8 mouse cellular contexts compared by ENCODE assay signal in the genomic region with DNA sequence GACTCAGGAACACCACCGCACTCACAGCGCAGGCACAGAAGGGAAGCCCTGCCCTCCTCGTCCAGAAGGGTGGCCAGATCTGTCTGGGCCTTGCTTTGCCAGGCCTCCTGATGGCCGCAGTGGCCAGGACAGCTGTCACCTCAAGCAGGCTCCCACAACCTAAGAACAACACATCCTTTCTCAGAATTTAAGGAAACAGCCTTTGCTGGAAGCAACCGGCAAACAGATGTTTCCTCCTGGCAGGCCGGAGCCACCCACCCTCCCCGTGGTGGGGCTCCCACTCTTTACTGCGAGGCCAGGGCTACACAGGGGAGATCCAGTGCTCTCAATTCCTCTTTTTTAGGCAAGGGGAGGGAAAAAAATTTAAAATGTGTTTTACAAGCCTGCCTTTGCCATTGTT. TPM values are rescaled to one million over a fixed set of nuclear protein-coding genes. Genes with fewer than 3 reads are reported as not detected.
DNase-seq lines count a peak whose midpoint lies in the region; ATAC-seq and TF ChIP-seq lines count a peak whose summit lies in the region.

No protein-coding gene starts in this region.

- TF ChIP-seq RAD21 in CH12.LX (IDR thresholded peaks at IDR 0.05; ENCODE audit: low read depth, low read length) = no peak

- TF ChIP-seq POLR2A in CH12.LX (IDR thresholded peaks at IDR 0.05; ENCODE audit: low read depth, low read length) = no peak

- H3K4me3 ChIP-seq in heart, embryonic 11.5 days (ENCODE audit: low read depth, low read length) = no peak overlapping the region
- no peak overlapping the region for H3K4me3 ChIP-seq in CH12.LX (replicated peaks in 1 of 3; ENCODE audit: low read depth in 2 of 3, low read length in 2 of 3, poor library complexity in 1 of 3)
- no peak overlapping the region for H3K4me3 ChIP-seq in heart, embryonic 12.5 days

- ATAC-seq in heart, embryonic 11.5 days (replicated peaks; ENCODE audit: insufficient number of reproducible peaks, low FRiP score, low TSS enrichment) = no peak
- peak; percentile 51 for ATAC-seq in common myeloid progenitor, adult 5-6 weeks (replicated peaks; ENCODE audit: low read depth, poor library complexity, severe bottlenecking)
- no peak for ATAC-seq in heart, embryonic 12.5 days (ENCODE audit: insufficient number of reproducible peaks, low FRiP score)
- no peak for ATAC-seq in inflammation-experienced regulatory T-cells, adult 6 months

- peaks cover 60% of the 10 kb centered on the region for H3K4me1 ChIP-seq in heart, embryonic 11.5 days (ENCODE audit: control insufficient read depth, insufficient read depth, low read length)
- H3K4me1 ChIP-seq in CH12.LX (ENCODE audit: control insufficient read depth in 1 of 2, insufficient read depth in 2 of 2) = peaks cover 20 to 52% of the 10 kb centered on the region in 2 experiments
- peaks cover 82% of the 10 kb centered on the region for H3K4me1 ChIP-seq in heart, embryonic 12.5 days (replicated peaks)

- no peaks in the 10 kb centered on the region for H3K79me2 ChIP-seq in CH12.LX (replicated peaks; ENCODE audit: control insufficient read depth, extremely low read depth, insufficient read depth, poor library complexity, severe bottlenecking)

- no peaks in the 10 kb centered on the region for H3K36me3 ChIP-seq in heart, embryonic 11.5 days (ENCODE audit: control insufficient read depth, insufficient read depth, low read length)
- H3K36me3 ChIP-seq in CH12.LX (replicated peaks in 1 of 2; ENCODE audit: control insufficient read depth in 1 of 2, insufficient read depth in 1 of 2, low read length in 1 of 2) = peaks cover 10 to 94% of the 10 kb centered on the region in 2 experiments
- H3K36me3 ChIP-seq in heart, embryonic 12.5 days = no peaks in the 10 kb centered on the region

- no peak overlapping the region for H3K27ac ChIP-seq in heart, embryonic 11.5 days (ENCODE audit: low read depth, low read length)
- H3K27ac ChIP-seq in CH12.LX (ENCODE audit: insufficient read depth, low read depth) = no peak overlapping the region
- H3K27ac ChIP-seq in heart, embryonic 12.5 days (ENCODE audit: poor library complexity, severe bottlenecking) = peak overlapping the region; percentile 66; the same call in 1 of the 2 replicates

- no peak overlapping the region for H3K9ac ChIP-seq in heart, embryonic 11.5 days (ENCODE audit: low read depth, low read length)
- no peak overlapping the region for H3K9ac ChIP-seq in CH12.LX (ENCODE audit: insufficient read depth, low read depth)
- H3K9ac ChIP-seq in heart, embryonic 12.5 days = no peak overlapping the region

- peak; percentile 99 for DNase-seq in heart, adult 11 months
- no peak for DNase-seq in CH12.LX (ENCODE audit: extremely low read depth)
- peak; percentile 79 for DNase-seq in kidney, postnatal 14 days
- peak; percentile 79 for DNase-seq in lung, postnatal 25 days (ENCODE audit: low spot score)

- in situ Hi-C loops in CH12.LX (cut with MboI; ENCODE audit: low pct_ligation_motif_present, low pct_unique_long_range_greater_than_20kb, low sequenced_read_pairs) = no loop called here

- TF ChIP-seq CTCF in CH12.LX (conservative IDR thresholded peaks at IDR 0.05 in 1 of 2, IDR thresholded peaks at IDR 0.05 in 1 of 2; ENCODE audit: low read depth in 2 of 2, low read length in 2 of 2) = no peak

- WGBS in heart, embryonic 11.5 days (ENCODE audit: insufficient replicate concordance) = 52% methylated on average over 8 of the region's 8 CpGs
- WGBS in heart, embryonic 12.5 days = 47% methylated on average over 8 of the region's 8 CpGs

- H3K9me3 ChIP-seq in heart, embryonic 11.5 days (replicated peaks; ENCODE audit: control insufficient read depth, low read length) = no peaks in the 10 kb centered on the region
- no peaks in the 10 kb centered on the region for H3K9me3 ChIP-seq in CH12.LX (replicated peaks; ENCODE audit: low read length)
- no peaks in the 10 kb centered on the region for H3K9me3 ChIP-seq in heart, embryonic 12.5 days (replicated peaks)

- H3K4me2 ChIP-seq in heart, embryonic 11.5 days = no peak overlapping the region
- H3K4me2 ChIP-seq in CH12.LX (ENCODE audit: insufficient read depth, low read depth, poor library complexity, severe bottlenecking) = no peak overlapping the region
- H3K4me2 ChIP-seq in heart, embryonic 12.5 days = no peak overlapping the region

- peak; percentile 59; the same call in 1 of the 2 replicates for TF ChIP-seq EP300 in CH12.LX (IDR thresholded peaks at IDR 0.05; ENCODE audit: low read length)

- dilution Hi-C loops in CH12.LX (cut with MboI; ENCODE audit: extremely low pct_ligation_motif_present, extremely low pct_unique_long_range_greater_than_20kb, low sequenced_read_pairs) = no loop called here

- H3K27me3 ChIP-seq in heart, embryonic 11.5 days (ENCODE audit: control insufficient read depth, insufficient read depth, low read length) = no peaks in the 10 kb centered on the region
- no peaks in the 10 kb centered on the region for H3K27me3 ChIP-seq in CH12.LX (replicated peaks)
- peaks cover 11% of the 10 kb centered on the region; the same call in 1 of the 2 replicates for H3K27me3 ChIP-seq in heart, embryonic 12.5 days (replicated peaks)

TF ChIP-seq in CH12.LX, 34 proteins besides CTCF, POLR2A, EP300 and RAD21:
- TF ChIP-seq IRF4 (IDR thresholded peaks at IDR 0.05; ENCODE audit: low read depth, low read length) (peak; percentile 41; the same call in 1 of the 2 replicates), ZKSCAN1 (IDR thresholded peaks at IDR 0.05; ENCODE audit: borderline replicate concordance, low read depth, low read length) (no peak)

RNA-seq across cellular contexts. Expression of gene Cbfa2t3, which starts 33.7 kb away (rescaled TPM):
- 5.2 and 5.4 TPM in 2 replicates for polyA plus RNA-seq in heart, embryonic 11.5 days (2014; fragmentation: Nextera tagmentation; extraction: Ambion mirVana)
- total RNA-seq in CH12.LX (2012; rRNA removed) = 2.1 and 3.4 TPM in 2 replicates
- 0.43 and 0.47 TPM in 2 replicates for total RNA-seq in CH12.LX (2014; rRNA removed)
- polyA plus RNA-seq in CH12.LX (2012; ENCODE audit: insufficient read length, low read depth) = 16.5 and 22.6 TPM in 2 replicates
- total RNA-seq in common myeloid progenitor, adult 5-6 weeks (2017) = 9.0 and 28.2 TPM in 2 replicates
- 6.2 TPM in 2 replicates for polyA plus RNA-seq in heart, embryonic 12.5 days (2016; fragmentation: Nextera tagmentation; extraction: Ambion mirVana)
- polyA plus RNA-seq in inflammation-experienced regulatory T-cells, adult 6 months (2017; shearing (Covaris generic)) = under 1 TPM; 0.31 to 0.54 (median 0.52) TPM

RNA-seq across cellular contexts. Expression of gene Pabpn1l, which starts 42.7 kb away (rescaled TPM):
- polyA plus RNA-seq in heart, embryonic 11.5 days (2014; fragmentation: Nextera tagmentation; extraction: Ambion mirVana) = not detected in 2 replicates
- total RNA-seq in CH12.LX (2012; rRNA removed) = not detected in 2 replicates
- not detected in 2 replicates for total RNA-seq in CH12.LX (2014; rRNA removed)
- not detected in 2 replicates for polyA plus RNA-seq in CH12.LX (2012; ENCODE audit: insufficient read length, low read depth)
- not detected in 2 replicates for total RNA-seq in common myeloid progenitor, adult 5-6 weeks (2017)
- polyA plus RNA-seq in heart, embryonic 12.5 days (2016; fragmentation: Nextera tagmentation; extraction: Ambion mirVana) = not detected in 2 replicates
- not detected for polyA plus RNA-seq in inflammation-experienced regulatory T-cells, adult 6 months (2017; shearing (Covaris generic))

RNA-seq across cellular contexts. Expression of gene Trappc2l, which starts 53.8 kb away (rescaled TPM):
- polyA plus RNA-seq in heart, embryonic 11.5 days (2014; fragmentation: Nextera tagmentation; extraction: Ambion mirVana) = 49.8 and 60.0 TPM in 2 replicates
- total RNA-seq in CH12.LX (2012; rRNA removed) (64.2 and 67.0 TPM in 2 replicates), CH12.LX (2014; rRNA removed) (10.1 and 15.7 TPM in 2 replicates)
- polyA plus RNA-seq in CH12.LX (2012; ENCODE audit: insufficient read length, low read depth) = 36.0 and 38.8 TPM in 2 replicates
- total RNA-seq in common myeloid progenitor, adult 5-6 weeks (2017) = 12.8 TPM in 2 replicates
- polyA plus RNA-seq in heart, embryonic 12.5 days (2016; fragmentation: Nextera tagmentation; extraction: Ambion mirVana) = 45.1 and 45.8 TPM in 2 replicates
- polyA plus RNA-seq in inflammation-experienced regulatory T-cells, adult 6 months (2017; shearing (Covaris generic)) = 10 to 100 TPM; 57.7 to 82.5 (median 80.6) TPM

RNA-seq across cellular contexts. Expression of gene Galns, which starts 54.0 kb away (rescaled TPM):
- 11.4 and 12.3 TPM in 2 replicates for polyA plus RNA-seq in heart, embryonic 11.5 days (2014; fragmentation: Nextera tagmentation; extraction: Ambion mirVana)
- 19.8 and 25.6 TPM in 2 replicates for total RNA-seq in CH12.LX (2012; rRNA removed)
- 13.2 and 16.4 TPM in 2 replicates for total RNA-seq in CH12.LX (2014; rRNA removed)
- 23.5 and 25.6 TPM in 2 replicates for polyA plus RNA-seq in CH12.LX (2012; ENCODE audit: insufficient read length, low read depth)
- 12.8 and 13.2 TPM in 2 replicates for total RNA-seq in common myeloid progenitor, adult 5-6 weeks (2017)
- polyA plus RNA-seq in heart, embryonic 12.5 days (2016; fragmentation: Nextera tagmentation; extraction: Ambion mirVana) = 12.7 and 13.5 TPM in 2 replicates
- polyA plus RNA-seq in inflammation-experienced regulatory T-cells, adult 6 months (2017; shearing (Covaris generic)) = 10 to 100 TPM in 2 of 3 experiments, 1 to 10 TPM in 1; 8.3 to 11.6 (median 10.6) TPM
